ENCODE assay signal across 28 mouse cellular contexts in the genomic region with DNA sequence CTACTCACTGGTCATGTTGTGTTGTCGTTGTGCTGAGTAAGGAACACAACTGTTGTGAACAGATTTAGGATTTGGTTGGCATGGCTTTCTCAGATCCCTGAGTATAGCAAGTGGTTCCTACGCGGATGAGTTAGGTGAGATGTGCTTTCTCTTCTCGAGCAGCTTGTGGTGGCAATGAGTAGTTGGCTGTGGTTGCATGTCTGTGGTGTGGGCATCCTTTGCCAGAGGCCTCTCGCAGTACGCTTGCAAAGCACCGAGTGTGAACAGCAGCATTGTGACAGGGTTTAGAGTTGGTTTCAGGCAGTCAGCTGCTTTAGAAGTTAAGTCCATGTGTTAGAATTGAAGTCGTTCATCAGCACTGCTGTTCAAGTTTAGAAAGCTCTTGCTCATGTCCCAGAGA.
DNase-seq lines count a peak whose midpoint lies in the region; ATAC-seq and TF ChIP-seq lines count a peak whose summit lies in the region.
"Had no signal": no experiment of that assay in that cellular context is flagged by ENCODE, and none has a peak within 500 bp of the region (broad histone marks: within the 10 kb centered on the region; RNA-seq: fewer than 3 reads in every experiment).

No protein-coding gene starts in this region.

- TF ChIP-seq CTCF in lung, adult 2 months (IDR thresholded peaks at IDR 0.05; ENCODE audit: insufficient read depth, low read length) = no peak

- no peak overlapping the region for H3K4me3 ChIP-seq in lung, adult 2 months (replicated peaks; ENCODE audit: extremely low read depth, low read depth, low read length)
- H3K4me3 ChIP-seq: erythroblast, embryonic 14.5 days; heart, embryonic 10.5 days; heart, embryonic 15.5 days; intestine, embryonic 15.5 days; megakaryocyte, embryonic 14.5 days; midbrain, embryonic 12.5 days; myocyte; neural tube, embryonic 13.5 days; stomach, embryonic 15.5 days had no signal

- DNase-seq in frontal cortex, postnatal 10 days (ENCODE audit: low spot score in 2 of 2) = no peak
- peak; percentile 40 for DNase-seq in right cerebral cortex, adult 18-20 months
- no peak for DNase-seq in right cerebral cortex, postnatal 14 days
- peak; percentile 25 to 47 for DNase-seq in CD8-positive naive resting alpha-beta T cell, adult 2 months (ENCODE audit: low read depth in 2 of 2, low spot score in 2 of 2)
- DNase-seq in gastrocnemius, postnatal 4 days (ENCODE audit: low spot score in 2 of 2) = no peak
- no peak for DNase-seq in lung, adult 2 months
- DNase-seq: adrenal gland, postnatal 25 days; cerebellum, postnatal 14 days; gastrocnemius, postnatal 14 days; heart, adult 11 months; kidney, adult 8-10 months; kidney, postnatal 4 days; liver; lung, embryonic 14.5 days; thymus, postnatal 25 days had no signal

- peaks cover 3% of the 10 kb centered on the region for H3K4me1 ChIP-seq in lung, adult 2 months (ENCODE audit: control insufficient read depth, insufficient read depth, low read length)
- H3K4me1 ChIP-seq: intestine, embryonic 15.5 days; stomach, embryonic 15.5 days had no signal

- WGBS in lung, adult 2 months = 84% methylated on average over 8 of the region's 8 CpGs

- no peak for TF ChIP-seq POLR2A in lung, adult 2 months (IDR thresholded peaks at IDR 0.05; ENCODE audit: borderline replicate concordance, extremely low read depth, low read depth, low read length)

- ATAC-seq in frontal cortex, adult (ENCODE audit: low TSS enrichment) = peak; percentile 87
- ATAC-seq in megakaryocyte progenitor cell, adult 5-6 weeks (replicated peaks; ENCODE audit: poor library complexity) = 0 out of 2 replicates have a peak, but pooled peaks have one; percentile 20
- ATAC-seq: forebrain, embryonic 16.5 days; hindbrain, embryonic 16.5 days; intestine, embryonic 15.5 days had no signal

Comparison
In these comparisons a context has a peak if more than half of its experiments do, and no peak if none do; other contexts are left out.
1. DNase-seq: peak in right cerebral cortex, adult 18-20 months (single experiment) and CD8-positive naive resting alpha-beta T cell, adult 2 months (2 of 2); none in frontal cortex, postnatal 10 days (0 of 2), right cerebral cortex, postnatal 14 days (single experiment), gastrocnemius, postnatal 4 days (0 of 2) and lung, adult 2 months (single experiment).